Mouse (Mus musculus): Measurements from ENCODE around the gene Cyb5r1. TPM values are rescaled to one million over a fixed set of nuclear protein-coding genes. Genes with fewer than 3 reads are reported as not detected.
A peak's percentile ranks its signal among the peaks of the same experiment; 100 is the strongest.

Cyb5r1 gene
- 10 to 100 TPM; 13.1 to 18.5 TPM for total RNA-seq (2021)

DNA sequence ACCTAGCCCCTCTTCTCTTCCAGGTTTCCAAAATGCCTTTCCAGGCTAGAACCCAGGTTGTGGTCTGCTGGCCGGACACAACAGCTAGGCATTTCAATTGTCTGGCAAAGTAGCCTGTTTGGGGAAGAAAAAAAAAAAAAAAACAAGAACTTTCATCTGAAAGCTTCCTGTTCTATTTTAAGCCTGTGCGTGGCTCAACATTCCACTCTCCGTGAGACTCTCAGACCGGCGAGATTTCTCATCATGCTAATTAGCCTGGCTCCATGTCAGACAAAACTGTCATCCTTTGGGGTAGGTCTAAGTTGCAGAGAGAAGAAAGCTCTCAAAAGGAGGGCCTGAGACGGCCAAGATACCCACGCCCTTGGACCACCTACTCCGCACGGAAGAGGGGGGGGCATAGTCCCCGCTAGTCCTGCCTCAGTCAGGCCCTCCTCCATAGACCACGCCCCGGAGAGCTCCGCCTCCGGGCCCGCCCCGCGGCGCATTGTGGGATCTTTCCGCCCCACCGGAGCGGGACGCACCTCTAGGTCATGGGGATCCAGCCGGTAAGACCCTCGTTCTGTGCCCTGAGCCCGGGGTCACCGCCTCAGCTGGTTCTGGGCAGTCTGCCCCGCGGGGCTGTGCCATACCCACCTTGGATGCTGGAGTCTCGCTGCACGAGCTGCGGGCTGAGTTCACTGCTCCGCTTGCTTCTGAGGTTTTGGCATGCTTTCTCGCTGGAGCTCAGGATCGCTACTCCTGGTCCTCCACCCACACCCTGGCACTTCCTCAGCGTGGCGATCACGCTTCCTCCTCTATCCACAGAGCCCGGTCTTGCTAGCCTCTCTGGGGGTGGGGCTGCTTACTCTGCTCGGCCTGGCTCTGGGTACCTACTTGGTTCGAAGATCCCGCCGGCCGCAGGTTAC is at the start of gene Cyb5r1:
Gene Cyb5r1, plus strand, starts transcription at position 51 of the 905 bp plus-strand sequence.
- DNase-seq = peak; percentile 66
- intact Hi-C loops (cut with DNase I) = no loop called here

- no peak for DNase-seq
- intact Hi-C loops (cut with DNase I) = no loop called here
Observed at GRCm38 (mm10) chr1:134357461-134357860, 47.9 kb upstream of the Cyb5r1 start.

DNA sequence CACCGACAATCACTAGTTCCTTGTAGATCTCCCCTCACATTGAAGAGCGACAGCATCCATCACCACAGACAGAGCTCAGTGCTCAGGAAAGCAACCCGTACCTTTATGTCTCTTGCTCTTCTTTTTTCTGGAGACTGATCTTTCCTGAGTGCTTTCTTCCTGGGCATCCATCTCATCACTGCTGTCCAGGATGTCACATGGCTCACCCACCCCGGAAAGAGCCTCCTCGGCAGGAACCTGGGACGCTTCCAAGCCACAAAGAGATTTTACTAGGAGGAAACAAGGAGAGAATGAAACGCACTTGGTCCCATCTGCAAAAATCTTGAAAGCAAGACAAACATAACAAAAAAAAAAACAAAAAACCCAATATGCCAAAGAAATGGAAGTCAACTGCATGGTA is 44.7 kb upstream of the Cyb5r1 start:
- no peak for DNase-seq

DNA sequence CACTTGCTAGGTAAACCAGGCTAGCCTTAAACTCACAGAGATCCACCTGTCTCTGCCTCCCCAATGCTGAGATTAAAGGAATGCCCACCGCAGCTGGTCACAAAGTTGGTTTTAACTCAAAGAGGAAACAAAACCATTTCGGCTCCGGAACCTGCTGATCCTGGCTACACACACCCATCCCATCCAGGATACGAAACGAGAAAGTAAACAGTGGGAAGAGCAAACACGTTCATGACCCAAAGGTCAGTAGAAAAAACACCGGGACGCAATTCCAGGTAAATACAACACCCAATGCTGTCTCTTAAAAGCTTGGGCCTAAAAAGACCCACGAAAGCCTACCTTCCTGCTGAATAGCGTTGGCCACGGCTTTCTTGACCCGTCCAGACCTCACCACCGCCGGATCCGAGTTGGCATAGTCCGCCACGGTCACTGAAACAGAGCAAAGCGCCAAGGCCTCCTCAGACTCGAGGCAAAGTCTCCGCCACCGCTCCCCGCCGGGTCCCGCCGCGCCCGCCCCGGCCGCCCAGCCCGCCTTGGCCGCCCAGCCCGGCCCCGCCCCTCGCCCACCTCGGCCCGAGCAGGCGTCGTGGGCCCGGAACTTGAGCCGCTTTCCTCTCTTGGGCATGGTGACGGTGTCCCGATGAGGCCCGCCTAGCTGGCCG is 44.0 kb upstream of the Cyb5r1 start:
- intact Hi-C loops (cut with DNase I) = loop anchor here (10.0 kb wide), 1 partner anchor 93 kb away; the partner anchor contains the start of gene Klhl12
- no peak for DNase-seq

More for the DNA sequence above, 44.7 kb upstream of the Cyb5r1 start:
- intact Hi-C loops (cut with DNase I) = loop anchor here (10.0 kb wide), 1 partner anchor 94 kb away; the partner anchor contains the start of gene Klhl12

GRCm38 (mm10) chr1:134361857-134362212 is 43.5 kb upstream of the Cyb5r1 start, which contains the start of gene Tmem183a:
Gene Tmem183a (minus strand): TSS chr1:134361979.
- DNase-seq = peak; percentile 98
- intact Hi-C loops (cut with DNase I) = loop anchor here (10.0 kb wide), 1 partner anchor 93 kb away; the partner anchor contains the start of gene Klhl12

DNA sequence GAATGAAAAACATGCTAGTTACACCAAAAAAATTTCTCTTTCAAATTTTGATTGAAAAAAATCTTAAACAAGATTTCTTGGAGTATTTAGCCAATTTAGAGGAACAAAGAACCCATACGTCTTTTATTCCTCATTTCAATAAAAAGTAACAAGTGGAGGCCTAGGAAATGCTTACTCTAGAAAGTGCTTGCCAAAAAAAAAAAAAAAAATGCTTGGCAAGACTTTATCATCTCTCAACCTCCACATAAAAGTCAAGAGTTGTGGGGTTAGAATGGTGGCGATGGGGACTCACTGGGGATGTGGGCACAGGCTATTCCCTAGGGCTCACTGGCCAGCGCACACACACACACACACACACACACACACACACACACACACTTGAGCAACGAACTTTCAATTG is 42.2 kb upstream of the Cyb5r1 start:
- DNase-seq = no peak
- intact Hi-C loops (cut with DNase I) = loop anchor here (10.0 kb wide), 1 partner anchor 92 kb away; the partner anchor contains the start of gene Klhl12

DNA sequence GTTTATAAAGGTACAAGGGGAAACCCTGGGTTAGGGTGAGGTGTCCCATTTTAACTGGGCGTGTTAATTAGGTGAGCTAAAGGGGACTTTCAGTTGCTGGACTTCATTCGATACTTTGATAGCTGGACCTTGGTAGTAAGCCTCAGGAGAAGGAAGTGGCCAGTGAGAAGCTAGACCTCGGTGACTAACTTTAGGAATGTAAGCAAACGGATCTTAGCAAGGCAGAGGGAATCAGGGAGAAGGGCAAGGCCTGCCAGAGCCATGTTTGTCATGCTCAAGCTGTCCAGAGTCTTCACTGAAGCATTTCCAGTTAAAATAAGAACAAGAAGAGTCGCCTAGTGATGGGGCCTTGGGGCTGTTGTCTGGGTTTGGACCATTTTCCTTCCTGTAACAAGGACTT is 39.9 kb upstream of the Cyb5r1 start:
- no peak for DNase-seq
- intact Hi-C loops (cut with DNase I) = loop anchor here (10.0 kb wide), 1 partner anchor 89 kb away; the partner anchor contains the start of gene Klhl12

DNA sequence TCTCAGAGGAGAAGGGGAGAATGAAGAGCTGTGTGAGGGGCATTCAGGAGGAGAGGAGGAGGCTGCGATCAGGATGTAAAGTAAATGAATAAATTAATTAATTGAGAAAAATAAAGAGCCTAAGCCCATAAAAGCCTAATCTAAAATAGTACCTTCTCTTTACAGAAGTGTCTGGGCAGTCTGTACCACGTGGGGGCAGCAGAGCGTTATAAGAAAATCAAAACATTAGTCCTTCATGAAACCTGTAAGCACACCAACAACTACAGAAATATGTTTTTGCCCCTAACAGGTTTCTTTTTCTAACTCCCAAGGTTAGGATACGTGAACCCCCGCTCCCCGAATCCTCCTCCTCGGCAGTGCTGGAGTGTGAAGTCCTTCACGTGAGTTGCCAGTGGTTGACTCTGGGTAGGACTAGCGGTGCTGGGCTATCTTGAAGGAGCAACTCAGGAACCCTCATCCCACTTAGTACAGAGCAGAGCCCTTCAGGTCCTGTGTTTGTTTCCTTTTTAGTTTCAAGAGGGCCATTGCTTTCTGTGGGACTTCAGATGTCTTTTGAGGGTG is 36.5 kb upstream of the Cyb5r1 start:
- DNase-seq = peak; percentile 54
- intact Hi-C loops (cut with DNase I) = loop anchor here (10.0 kb wide), 1 partner anchor 86 kb away; the partner anchor contains the start of gene Klhl12

GRCm38 (mm10) chr1:134374124-134374523 is 31.2 kb upstream of the Cyb5r1 start:
- DNase-seq = no peak
- intact Hi-C loops (cut with DNase I) = no loop called here

DNA sequence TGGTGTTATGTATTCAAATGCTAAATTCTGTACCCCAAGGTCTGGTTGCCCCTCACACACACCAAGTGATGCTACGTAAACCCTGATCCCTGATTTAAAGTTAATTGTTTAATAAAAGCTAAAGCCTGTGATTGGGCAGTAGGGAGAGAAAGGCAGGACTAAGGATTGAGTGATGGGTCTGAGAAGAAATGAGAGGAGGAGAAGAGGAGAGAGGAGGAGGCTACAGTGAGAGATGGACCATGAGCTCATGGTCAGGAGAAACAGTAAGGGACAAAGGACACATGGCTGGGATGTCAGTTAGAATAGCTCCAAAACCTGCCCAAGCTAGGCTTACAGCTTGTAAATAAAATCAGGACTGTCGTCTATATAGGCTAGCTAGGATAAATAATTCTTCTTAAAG is 24.3 kb upstream of the Cyb5r1 start:
- intact Hi-C loops (cut with DNase I) = no loop called here
- DNase-seq = no peak

GRCm38 (mm10) chr1:134381795-134382625 is 23.3 kb upstream of the Cyb5r1 start:
- intact Hi-C loops (cut with DNase I) = no loop called here
- DNase-seq = no peak

DNA sequence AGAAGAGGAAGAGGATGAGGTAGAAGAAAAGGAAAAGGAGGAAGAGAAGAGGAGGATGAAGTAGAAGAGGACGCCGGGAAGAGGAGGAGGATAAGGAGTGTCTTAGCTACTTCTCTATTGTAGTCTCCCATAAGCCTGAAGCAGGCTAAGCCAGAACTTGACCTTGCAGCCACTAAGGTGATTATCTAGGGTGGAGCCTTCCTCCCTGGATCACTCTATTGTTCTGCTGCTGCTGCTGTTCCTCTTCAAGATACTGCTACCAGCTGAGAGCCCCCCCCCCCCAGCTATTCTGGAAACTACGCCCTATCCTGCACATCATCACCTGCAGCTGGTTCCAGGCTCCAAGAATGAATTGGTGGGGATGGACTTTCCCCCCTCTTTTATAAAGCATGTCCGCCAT is 20.8 kb upstream of the Cyb5r1 start:
- no peak for DNase-seq
- intact Hi-C loops (cut with DNase I) = no loop called here

- intact Hi-C loops (cut with DNase I) = no loop called here
- no peak for DNase-seq
Observed at GRCm38 (mm10) chr1:134385176-134385575, 20.2 kb upstream of the Cyb5r1 start.

GRCm38 (mm10) chr1:134385666-134386065 is 19.7 kb upstream of the Cyb5r1 start, which contains the start of gene 4933406M09Rik:
Gene 4933406M09Rik (plus strand): TSS chr1:134385940.
- intact Hi-C loops (cut with DNase I) = no loop called here

GRCm38 (mm10) chr1:134393827-134394226 is 11.5 kb upstream of the Cyb5r1 start:
- DNase-seq = no peak
- intact Hi-C loops (cut with DNase I) = no loop called here

More at GRCm38 (mm10) chr1:134385666-134386065, 19.7 kb upstream of the Cyb5r1 start, which contains the start of gene 4933406M09Rik:
- DNase-seq = no peak

DNA sequence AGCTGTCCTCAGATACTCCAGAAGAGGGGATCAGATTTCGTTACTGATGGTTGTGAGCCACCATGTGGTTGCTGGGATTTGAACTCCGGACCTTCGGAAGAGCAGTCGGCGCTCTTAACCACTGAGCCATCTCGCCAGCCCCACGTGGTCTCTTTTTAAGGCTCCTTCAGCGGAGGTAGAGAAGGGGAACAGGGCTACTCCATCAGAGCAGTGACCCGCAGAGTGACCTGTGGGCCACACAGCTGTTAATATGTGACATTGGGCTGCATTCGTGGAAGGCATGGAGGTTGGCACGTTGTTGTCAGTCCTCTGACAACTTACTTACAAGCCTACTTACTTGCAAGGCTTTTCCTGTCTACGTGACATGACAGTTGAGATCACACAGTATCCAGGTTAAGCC is 7.1 kb upstream of the Cyb5r1 start:
- DNase-seq = no peak
- intact Hi-C loops (cut with DNase I) = no loop called here

- DNase-seq = no peak
- intact Hi-C loops (cut with DNase I) = no loop called here
Observed at GRCm38 (mm10) chr1:134399735-134400134, 5.6 kb upstream of the Cyb5r1 start.

GRCm38 (mm10) chr1:134406414-134406771 is 1.0 kb downstream of the Cyb5r1 start:
- intact Hi-C loops (cut with DNase I) = no loop called here

DNA sequence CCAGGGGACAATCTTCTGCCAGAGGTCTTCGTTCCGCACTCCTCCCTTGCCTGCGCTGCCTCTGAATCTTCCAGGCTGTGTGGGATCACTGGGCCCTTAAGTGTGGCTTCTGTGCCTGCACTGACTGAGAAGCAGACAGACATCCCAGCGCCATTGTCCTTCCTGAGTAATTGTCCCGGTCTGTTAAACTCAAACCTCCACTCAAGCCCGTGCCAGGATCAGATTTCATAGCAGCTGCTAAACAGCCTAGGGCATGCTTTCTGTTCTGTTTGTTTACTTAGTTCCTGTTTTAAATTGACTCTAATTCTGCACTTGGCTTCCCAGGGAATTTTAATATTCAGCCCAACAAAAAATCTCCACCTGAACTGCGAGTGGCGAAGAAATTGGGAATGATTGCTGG is 2.7 kb downstream of the Cyb5r1 start:
- DNase-seq = no peak
- intact Hi-C loops (cut with DNase I) = no loop called here

More at GRCm38 (mm10) chr1:134406414-134406771, 1.0 kb downstream of the Cyb5r1 start:
- DNase-seq = no peak

All from left cerebral cortex, postnatal 4 days (tissue).